Mouse (Mus musculus) spleen, adult 2 months (tissue): ENCODE results near the gene Cd300ld4. TPM values are rescaled to one million over a fixed set of nuclear protein-coding genes. Genes with fewer than 3 reads are reported as not detected.
"Not testable (repeated sequence)": the region's sequence is repeated elsewhere in the genome, so short reads cannot be mapped to it uniquely, and the experiment has no call there.

Experiments used
- DNase-seq, 2 experiments: peaks; one replicate each; pipeline versions ENCODE4 v3.0.0 to v3.0.0-alpha.2; 2012 to 2021; ENCODE audit warnings: low spot score in 2 of 2, low read depth in 1 of 2
- H3K27ac ChIP-seq: fragments of 200-500 bp; 2 replicates; pipeline ENCODE4 v1.5.1; 2012; ENCODE audit warnings: low read length, inconsistent platforms; ENCODE audit not compliant: insufficient read depth
- H3K27me3 ChIP-seq: fragments of 200-500 bp; 2 replicates; pipeline ENCODE4 v1.6.1; 2012; ENCODE audit warnings: mild to moderate bottlenecking, moderate library complexity, low read length, inconsistent platforms; ENCODE audit not compliant: control insufficient read depth, insufficient read depth
- H3K36me3 ChIP-seq: fragments of 200-500 bp; 2 replicates; pipeline ENCODE4 v1.6.1; 2012; ENCODE audit warnings: mild to moderate bottlenecking, low read length, inconsistent platforms; ENCODE audit not compliant: control insufficient read depth, insufficient read depth
- H3K4me1 ChIP-seq: fragments of 200-500 bp; 2 replicates; pipeline ENCODE4 v1.6.1; 2011; ENCODE audit warnings: inconsistent platforms; ENCODE audit not compliant: control insufficient read depth, insufficient read depth, insufficient read length
- H3K4me3 ChIP-seq: fragments of 200-500 bp; 2 replicates; pipeline ENCODE4 v1.5.1; 2011; ENCODE audit warnings: mild to moderate bottlenecking, inconsistent platforms; ENCODE audit not compliant: insufficient read depth, insufficient read length; ENCODE audit errors: extremely low read depth
- CTCF ChIP-seq: fragments of 200-500 bp; IDR thresholded peaks from 2 replicates; pipeline ENCODE4 v1.5.1; 2011; ENCODE audit warnings: mild to moderate bottlenecking, inconsistent platforms; ENCODE audit not compliant: insufficient read depth, insufficient read length, insufficient replicate concordance; ENCODE audit errors: extremely low read depth
- POLR2A ChIP-seq: fragments of 200-500 bp; IDR thresholded peaks from 2 replicates; pipeline ENCODE4 v1.6.1; 2011; ENCODE audit warnings: low read depth, low read length, inconsistent platforms
- WGBS: fragments of 180-500 bp; shearing (Covaris S2); methylation state at CpG from one replicate; pipeline ENCODE4 v1.1.7; 2018; 5-methylcytosine and 5-hydroxymethylcytosine counted together
- polyA plus RNA-seq: library from polyadenylated mRNA; depleted of rRNA; stranded (reverse); fragments of >200 nt; gene quantifications from 2 replicates; pipeline ENCODE4 v1.2.3, GENCODE M21; 2012

Gene Cd300ld4
- polyA plus RNA-seq, 1 experiment: 1.3 TPM

- Histone ChIP-seq H3K36me3 (no peaks in the 10 kb centered on the region), H3K27ac (no peak within 1 kb of the TSS), H3K27me3 (no peaks in the 10 kb centered on the region), H3K4me1 (no peaks in the 10 kb centered on the region), H3K4me3 (no peak within 1 kb of the TSS)
- no peak for TF ChIP-seq CTCF
- TF ChIP-seq POLR2A: no peak
- no peak for DNase-seq
- WGBS: 43% methylated on average over 2 of the region's 2 CpGs
These were observed 21.4 kb upstream of the Cd300ld4 start, which contains the start of gene Cd300ld3 for GRCm38 (mm10) chr11:115048259-115048658. Gene Cd300ld3, minus strand, starts transcription at chr11:115048409.

DNA sequence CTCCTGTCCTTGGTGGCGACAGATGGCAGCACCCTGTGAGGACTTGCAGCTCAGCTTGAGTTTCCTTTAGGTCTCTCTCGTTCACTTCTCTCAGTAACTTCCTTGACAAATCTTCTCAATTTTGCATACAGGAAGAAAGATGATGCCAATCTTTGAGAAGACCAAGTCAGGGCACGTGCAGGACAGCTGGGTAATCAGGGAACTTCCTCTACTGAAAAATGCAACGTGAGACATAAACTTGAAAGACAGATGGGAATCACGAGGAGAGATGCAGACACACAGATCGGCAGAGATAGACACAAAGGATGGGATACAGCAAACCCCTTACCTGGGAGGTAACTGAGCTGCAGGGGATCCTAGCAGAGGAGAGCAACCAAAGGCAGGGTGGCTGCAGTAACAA lies 10.9 kb upstream of the Cd300ld4 start, which contains the start of gene Cd300ld5:
Cd300ld5 (minus strand) TSS at position 101 of the 400 bp plus-strand sequence.
- H3K4me3 ChIP-seq, H3K27me3 ChIP-seq, H3K4me1 ChIP-seq, H3K36me3 ChIP-seq, H3K27ac ChIP-seq, DNase-seq: not testable (repeated sequence)
- WGBS: no CpG with 5 or more reads among the region's 6 CpGs

- not testable (repeated sequence) for H3K27me3 ChIP-seq, DNase-seq
- no CpG with 5 or more reads among the region's 7 CpGs for WGBS
These were observed 10.7 kb downstream of the Cd300ld4 start, which contains the start of gene Cd300ld2 for GRCm38 (mm10) chr11:115016093-115016492. Gene Cd300ld2, minus strand, starts transcription at chr11:115016193.

GRCm38 (mm10) chr11:115004070-115004469 lies 22.7 kb downstream of the Cd300ld4 start:
- Histone ChIP-seq H3K27ac (peak overlapping the region; percentile 72), H3K27me3 (no peaks in the 10 kb centered on the region), H3K4me3 (no peak overlapping the region), H3K36me3 (no peaks in the 10 kb centered on the region), H3K4me1 (no peaks in the 10 kb centered on the region; the same call in 1 of the 2 replicates)
- 18% methylated on average over 5 of the region's 5 CpGs for WGBS
- no peak for DNase-seq
- TF ChIP-seq POLR2A (no peak), CTCF (no peak)

More at GRCm38 (mm10) chr11:115016093-115016492, 10.7 kb downstream of the Cd300ld4 start, which contains the start of gene Cd300ld2:
- not testable (repeated sequence) for H3K36me3 ChIP-seq, H3K27ac ChIP-seq, H3K4me1 ChIP-seq, H3K4me3 ChIP-seq

DNA sequence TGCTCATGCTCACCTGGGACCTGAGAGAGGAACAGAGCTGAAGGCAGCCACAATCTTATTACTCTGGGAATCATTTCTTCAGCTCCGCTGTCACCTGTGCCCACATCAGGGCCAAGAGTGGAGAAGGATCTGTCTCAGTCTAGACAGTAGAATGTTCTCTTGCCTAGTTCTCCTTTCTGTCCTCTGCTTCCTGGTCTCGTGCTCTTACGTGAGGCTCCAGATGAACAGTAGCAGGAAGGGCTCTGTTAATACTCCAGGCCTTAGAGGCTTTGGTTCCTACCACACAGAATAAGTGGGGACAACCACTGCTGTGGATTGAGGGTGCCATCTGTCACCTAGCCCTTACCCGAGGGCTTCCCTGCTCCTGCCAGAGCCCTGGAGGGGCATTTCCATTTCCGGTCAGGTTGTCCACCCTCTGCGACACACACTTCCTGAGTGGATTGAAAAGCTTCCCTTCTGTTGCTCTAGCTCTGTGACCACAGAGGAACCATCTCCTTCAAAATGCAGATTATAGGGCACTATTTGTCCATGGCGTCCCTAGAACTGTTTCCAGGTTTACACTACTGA lies 25.3 kb downstream of the Cd300ld4 start, which contains the start of gene Cd300c2:
Cd300c2 (minus strand) TSS at position 407 of the 567 bp plus-strand sequence.
- Histone ChIP-seq H3K4me3 (peak within 1 kb of the TSS; percentile 5; the same call in 1 of the 2 replicates), H3K36me3 (no peaks in the 10 kb centered on the region), H3K27ac (peak within 1 kb of the TSS; percentile 67), H3K27me3 (no peaks in the 10 kb centered on the region), H3K4me1 (no peaks in the 10 kb centered on the region; the same call in 1 of the 2 replicates)
- WGBS: 40% methylated on average over 7 of the region's 7 CpGs
- no peak for DNase-seq
- TF ChIP-seq CTCF (no peak), POLR2A (no peak)

DNA sequence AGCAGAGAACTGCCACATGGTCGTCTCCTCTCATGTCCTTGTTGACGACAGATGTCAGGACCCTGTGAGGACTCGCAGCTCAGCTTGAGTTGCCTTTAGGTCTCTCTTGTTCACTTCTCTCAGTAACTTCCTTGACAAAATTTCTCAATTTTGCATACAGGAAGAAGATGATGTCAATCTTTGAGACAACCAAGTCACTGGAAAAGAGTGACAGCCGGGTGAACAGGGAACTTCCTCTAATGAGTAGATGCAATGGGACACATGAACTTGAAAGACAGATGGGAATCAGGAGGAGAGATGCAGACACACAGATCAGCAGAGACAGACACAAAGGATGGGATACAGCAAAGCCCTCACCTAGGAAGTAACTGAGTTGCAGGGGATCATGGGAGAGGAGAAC lies 37.0 kb downstream of the Cd300ld4 start, which contains the start of gene Cd300ld:
Cd300ld (minus strand) TSS at position 130 of the 400 bp plus-strand sequence.
- H3K4me3 ChIP-seq: no peak within 1 kb of the TSS
- H3K4me1 ChIP-seq: no peaks in the 10 kb centered on the region
- H3K27ac ChIP-seq: no peak within 1 kb of the TSS; the same call in 1 of the 2 replicates
- TF ChIP-seq POLR2A: no peak
- no peak for TF ChIP-seq CTCF
- 28% methylated on average over 4 of the region's 4 CpGs for WGBS
- no peaks in the 10 kb centered on the region for H3K27me3 ChIP-seq
- H3K36me3 ChIP-seq: no peaks in the 10 kb centered on the region
- no peak for DNase-seq

DNA sequence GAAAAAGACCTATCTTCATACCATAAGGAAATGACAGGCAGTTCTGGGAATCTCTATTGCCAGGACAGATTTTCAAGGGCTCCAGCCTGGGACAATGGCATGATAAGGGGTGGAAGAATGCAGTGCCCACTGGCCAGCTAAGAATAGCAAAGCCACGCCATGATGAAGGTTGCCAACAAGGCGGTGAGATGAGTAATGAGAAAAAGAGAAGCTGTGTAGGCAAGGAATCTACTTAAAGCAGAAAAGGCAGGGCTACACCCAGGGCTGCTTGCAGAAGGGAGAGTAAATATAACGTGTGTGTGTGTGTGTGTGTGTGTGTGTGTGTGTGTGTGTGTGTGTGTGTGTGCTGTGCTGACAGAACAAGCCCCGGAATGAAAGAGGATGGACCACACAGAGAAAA lies 44.9 kb downstream of the Cd300ld4 start:
- Histone ChIP-seq H3K36me3 (no peaks in the 10 kb centered on the region), H3K27me3 (no peaks in the 10 kb centered on the region), H3K4me3 (no peak overlapping the region), H3K4me1 (no peaks in the 10 kb centered on the region), H3K27ac (no peak overlapping the region)
- TF ChIP-seq POLR2A (no peak), CTCF (no peak)
- no peak for DNase-seq
- WGBS: 55% methylated on average over 4 of the region's 4 CpGs
